Mouse (Mus musculus) c-Kit-positive CD71-positive TER-119-positive erythroid progenitor cells, embryonic 14.5 days (primary cell): ENCODE data around the gene Cept1.
A peak's percentile ranks its signal among the peaks of the same experiment; 100 is the strongest.
"Not testable (repeated sequence)": the region's sequence is repeated elsewhere in the genome, so short reads cannot be mapped to it uniquely, and the experiment has no call there.

ENCODE experiments used
- DNase-seq: peaks from one replicate; pipeline ENCODE4 v3.0.0-alpha.2; 2013; ENCODE audit warnings: low spot score

The Cept1 gene

GRCm38 (mm10) chr3:106547171-106547923, at the start of gene Cept1, which contains the start of gene Dram2:
TSS of gene Cept1 (minus strand) at chr3:106547802.
TSS of gene Dram2 (plus strand) at chr3:106547798.
- peak; percentile 91 for DNase-seq

- not testable (repeated sequence) for DNase-seq
These were observed 46.0 kb upstream of the Cept1 start for GRCm38 (mm10) chr3:106593631-106594030.

- no peak for DNase-seq
These were observed 31.7 kb upstream of the Cept1 start for GRCm38 (mm10) chr3:106579296-106579695.

DNA sequence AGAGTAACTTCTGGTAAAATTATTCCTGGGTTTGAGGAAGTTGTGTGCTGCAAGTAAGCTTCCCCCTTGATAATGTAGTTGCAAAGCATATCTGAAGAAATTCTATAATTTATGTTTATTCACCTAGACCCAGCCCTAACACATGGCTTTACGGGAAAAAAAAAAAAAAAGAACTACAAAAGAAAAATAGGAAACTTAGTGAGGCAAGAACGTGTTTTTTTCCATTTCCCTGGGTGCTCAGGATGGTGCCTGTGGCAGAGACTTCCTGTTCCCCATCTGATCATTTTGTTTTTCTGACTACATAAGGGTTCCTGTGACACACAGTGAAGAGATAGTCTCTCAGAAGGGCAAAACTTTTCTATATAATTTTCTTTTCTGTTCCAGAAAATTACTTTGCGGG, 25.6 kb upstream of the Cept1 start:
- no peak for DNase-seq

DNA sequence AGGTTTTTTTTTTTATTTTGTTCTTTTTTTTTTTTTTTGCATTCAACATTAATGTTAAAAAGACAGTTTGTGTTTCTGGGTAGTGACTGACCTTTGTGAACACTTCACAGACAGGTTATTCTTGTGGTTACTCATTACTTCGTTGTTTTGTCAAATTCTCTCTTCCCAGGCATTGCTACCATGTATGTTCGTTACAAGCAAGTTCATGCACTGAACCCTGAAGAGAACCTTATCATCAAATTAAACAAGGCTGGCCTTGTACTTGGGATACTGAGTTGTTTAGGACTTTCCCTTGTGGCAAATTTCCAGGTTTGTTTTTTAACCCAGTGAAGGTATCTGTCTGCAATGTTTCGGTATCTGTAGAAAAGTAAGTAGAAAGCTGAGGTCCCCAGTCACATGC, 18.3 kb upstream of the Cept1 start:
- DNase-seq = no peak

GRCm38 (mm10) chr3:106558271-106558670, 10.7 kb upstream of the Cept1 start:
- DNase-seq = no peak

GRCm38 (mm10) chr3:106555743-106556250, 8.2 kb upstream of the Cept1 start:
- no peak for DNase-seq

- no peak for DNase-seq
These were observed 5.8 kb upstream of the Cept1 start for GRCm38 (mm10) chr3:106553411-106553810.

- no peak for DNase-seq
These were observed 1.4 kb upstream of the Cept1 start for GRCm38 (mm10) chr3:106548971-106549370.

DNA sequence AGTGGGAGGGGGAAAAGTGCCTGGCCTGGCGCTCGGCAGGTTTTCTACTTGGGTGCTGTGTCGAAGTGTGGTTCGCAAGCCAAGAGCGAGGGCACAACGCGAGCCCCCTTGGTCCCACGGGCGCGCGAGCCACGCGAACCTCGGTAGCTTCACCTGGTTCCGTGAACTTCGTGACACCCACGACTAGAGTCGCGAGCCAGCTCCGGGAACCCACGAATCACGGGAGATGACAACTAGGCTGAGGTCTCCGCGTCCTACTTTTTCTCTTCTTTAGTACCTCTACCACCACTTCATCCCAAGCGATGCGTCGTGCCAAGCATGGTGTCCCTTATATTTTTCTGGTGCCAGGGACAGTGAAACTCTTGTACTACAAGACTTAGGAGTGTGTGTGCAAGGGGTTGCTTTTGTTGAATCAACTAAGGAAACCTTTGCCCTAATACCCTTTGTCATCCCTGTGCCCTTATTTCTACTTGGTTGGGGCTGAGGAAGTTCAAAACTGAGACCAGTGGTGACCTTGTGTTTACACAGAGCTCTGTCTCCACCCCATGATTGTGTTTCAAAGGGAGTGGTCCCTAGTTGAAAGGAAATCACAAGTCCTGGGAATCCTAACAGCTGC, 430 bp upstream of the Cept1 start:
- DNase-seq = no peak

GRCm38 (mm10) chr3:106544721-106545316, 2.8 kb downstream of the Cept1 start:
- DNase-seq = no peak

DNA sequence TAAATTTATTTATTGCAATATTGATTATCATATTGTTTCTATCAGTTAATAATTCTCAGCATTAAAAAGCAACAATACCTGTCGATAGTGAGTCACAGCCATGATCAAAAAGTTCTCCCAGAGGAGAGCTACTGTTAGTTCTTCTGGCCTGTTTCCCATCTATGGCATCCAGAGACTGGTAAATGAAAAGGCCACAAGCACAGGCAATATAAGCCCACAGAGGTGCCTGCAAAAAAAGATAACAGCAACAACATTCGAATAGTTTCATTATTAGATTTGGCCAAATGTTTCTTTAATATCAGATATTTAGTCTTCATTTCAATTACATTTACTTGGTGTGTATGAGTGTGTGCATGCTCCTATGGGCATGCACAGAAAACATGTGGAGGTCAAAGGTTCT, 14.3 kb downstream of the Cept1 start:
- no peak for DNase-seq

- no peak for DNase-seq
These were observed 19.6 kb downstream of the Cept1 start for GRCm38 (mm10) chr3:106528032-106528431.

DNA sequence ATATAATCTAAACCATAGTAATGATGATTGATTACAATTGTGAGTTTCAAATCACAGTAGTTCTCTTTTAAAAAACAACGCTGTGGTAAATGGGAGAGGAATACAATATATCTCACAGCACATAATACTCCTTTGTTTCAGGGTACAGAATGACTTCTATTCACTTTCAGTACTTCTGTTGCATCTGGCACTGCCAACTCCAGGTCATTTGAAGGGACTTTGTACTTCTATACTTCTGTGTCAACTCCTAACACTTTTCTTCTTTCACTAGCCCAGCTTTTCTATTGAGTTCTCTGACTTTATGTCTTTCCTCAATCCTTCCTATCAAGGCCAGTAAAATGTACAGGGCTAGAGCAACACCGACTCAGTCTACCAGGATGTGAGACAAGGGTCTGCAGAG, 21.2 kb downstream of the Cept1 start:
- DNase-seq = no peak

DNA sequence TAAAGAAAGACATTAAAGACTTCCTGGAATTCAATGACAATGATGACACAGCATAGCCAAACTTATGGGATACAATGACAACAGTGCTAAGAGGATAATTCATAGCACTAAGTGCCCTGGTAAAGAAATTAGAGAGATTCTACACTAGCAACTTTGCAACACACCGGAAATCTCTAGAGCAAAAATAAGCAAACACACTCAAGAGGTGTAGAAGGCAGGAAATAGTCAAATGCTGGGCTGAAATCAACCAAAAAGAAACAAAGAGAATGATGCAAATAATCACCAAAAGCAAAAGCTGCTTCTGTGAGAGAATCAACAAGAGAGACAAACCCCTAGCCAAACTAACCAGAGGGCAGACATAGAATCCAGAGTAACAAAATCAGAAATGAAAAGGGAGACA, 24.9 kb downstream of the Cept1 start:
- DNase-seq = no peak

DNA sequence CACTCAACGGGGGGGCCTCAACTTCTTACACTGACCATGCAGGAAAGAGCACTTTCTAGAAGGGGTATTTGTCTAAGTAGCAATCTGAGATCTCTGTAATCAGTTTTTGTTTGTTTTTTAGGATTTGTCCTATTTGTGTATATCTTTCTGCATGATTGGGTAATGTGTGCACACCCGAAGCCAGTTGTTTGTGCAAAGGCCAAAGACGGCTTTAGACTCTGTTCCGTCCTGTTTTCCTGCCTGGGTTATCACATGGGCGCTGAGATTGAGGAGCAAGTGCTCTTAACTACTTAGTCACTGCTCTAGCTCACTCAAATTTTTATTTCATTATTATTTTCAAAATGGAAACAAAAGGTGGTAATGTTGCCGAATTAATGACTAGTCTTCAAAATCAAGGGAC, 32.6 kb downstream of the Cept1 start:
- DNase-seq = no peak

DNA sequence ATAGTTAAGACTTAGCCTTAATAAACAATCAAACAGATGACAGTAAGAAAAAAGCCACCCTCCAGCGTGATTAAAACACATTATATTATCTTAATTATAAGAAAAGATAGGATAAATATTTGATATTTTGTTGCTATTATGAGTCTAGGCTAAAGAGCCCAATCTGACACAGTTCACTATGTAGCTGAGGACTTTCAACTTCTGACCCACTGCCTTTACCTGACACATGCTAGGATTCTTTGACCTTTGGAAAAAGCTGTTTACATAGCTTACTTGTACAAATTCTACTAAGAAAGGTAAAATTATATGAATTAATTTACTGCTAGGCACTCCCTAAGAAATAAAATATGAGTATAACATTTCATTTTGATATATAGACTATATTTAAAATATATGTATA, 36.9 kb downstream of the Cept1 start:
- no peak for DNase-seq

DNA sequence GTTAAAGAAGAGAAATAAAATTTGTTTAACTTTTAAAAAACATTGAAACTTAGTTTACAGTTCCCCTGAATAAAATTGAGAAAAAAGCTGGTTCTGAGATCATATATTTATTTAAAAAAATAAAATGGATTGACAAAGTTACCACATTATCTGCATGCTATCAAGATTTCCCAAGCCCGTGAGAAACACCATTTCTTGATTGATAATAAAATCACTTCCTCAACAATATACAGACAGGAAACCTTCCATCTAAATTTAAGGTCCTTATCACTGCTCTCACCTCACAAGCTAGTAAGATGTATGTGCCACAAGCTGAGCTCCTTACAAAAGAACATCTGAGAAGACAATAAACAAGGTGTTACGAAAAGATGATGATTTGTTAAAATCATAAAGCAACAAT, 44.7 kb downstream of the Cept1 start:
- no peak for DNase-seq

GRCm38 (mm10) chr3:106500510-106500909, 47.1 kb downstream of the Cept1 start:
- DNase-seq = no peak

DNA sequence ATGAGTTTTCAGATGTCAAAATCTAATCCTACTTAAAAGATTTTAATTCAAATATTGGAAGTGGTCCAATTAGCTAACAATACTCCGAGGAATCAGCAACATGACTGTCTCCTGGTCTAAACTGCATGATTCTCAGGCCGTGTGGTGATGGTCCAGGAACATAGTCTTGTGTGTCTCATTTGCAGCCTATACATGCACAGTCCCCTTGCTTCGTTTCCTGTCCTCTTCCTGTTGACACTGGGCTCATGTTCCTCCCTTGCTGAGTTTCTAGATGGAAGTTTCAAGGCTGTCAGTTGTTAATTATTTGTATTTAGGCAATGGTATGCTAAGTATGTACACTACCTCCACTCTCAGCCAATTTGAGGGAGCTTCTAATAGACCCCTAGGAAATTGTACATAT, 50.6 kb downstream of the Cept1 start:
- DNase-seq = no peak

DNA sequence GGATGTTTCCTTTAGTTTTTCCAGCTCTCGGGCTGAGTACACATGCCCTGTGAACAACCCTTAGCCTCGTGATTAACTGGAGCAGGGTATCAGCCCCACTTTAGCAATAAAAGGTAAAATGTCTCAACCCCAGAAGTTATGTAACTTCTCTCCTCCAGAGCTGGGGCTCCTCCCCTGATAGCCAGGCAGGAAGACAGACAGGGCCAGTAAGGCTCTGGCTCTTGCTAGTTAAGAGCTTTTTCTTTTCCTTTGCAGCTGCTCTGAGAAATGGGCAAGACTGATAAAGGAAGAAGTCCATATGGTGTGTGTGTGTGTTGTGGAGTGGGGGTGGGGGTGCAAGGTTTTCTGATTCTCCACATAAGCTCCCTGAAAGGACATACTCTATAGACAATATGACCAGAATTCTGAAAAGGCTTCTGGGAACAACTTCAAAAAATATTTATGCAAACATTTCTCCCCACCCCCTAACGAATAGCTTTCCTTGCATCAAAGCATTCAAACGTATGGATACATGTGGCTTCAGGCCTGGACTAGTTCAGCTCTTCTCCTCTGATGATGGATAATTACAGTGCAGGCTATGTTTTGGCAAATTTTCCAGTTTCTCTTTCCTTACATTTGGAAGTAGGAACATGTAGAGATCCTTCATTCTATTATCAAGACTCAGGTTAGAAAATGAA, 51.4 kb downstream of the Cept1 start:
- peak; percentile 37 for DNase-seq

DNA sequence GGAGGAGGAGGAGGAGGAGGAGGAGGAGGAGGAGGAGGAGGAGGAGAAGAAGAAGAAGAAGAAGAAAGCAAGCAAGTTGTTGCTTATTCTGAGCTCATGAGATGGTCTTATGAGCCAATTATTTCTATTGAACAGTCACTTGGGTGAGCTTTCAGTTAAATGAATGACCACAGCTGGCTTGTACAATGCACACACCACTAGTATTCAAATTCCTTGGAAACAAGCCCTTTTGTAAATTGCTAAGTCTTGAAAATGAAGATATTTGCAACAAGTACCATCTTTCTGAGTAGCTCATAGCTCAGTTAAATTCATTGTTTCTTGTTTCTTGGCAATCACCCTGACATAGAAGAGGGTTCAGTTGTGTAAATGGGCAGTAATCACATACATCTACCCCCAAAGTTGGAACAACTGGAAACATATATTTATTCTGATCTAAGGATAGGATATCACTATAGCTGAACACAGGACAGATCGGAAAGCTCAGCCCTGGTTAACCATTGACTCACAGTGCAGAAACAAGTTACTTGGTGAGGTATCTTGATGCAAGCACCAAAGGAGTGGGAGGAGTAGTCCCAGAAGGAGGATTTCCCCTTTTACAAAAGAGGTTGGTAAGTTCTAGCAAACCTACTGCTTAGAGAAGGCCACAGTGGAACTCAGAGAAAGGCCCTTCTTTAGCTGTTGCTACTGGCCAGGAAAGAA, 52.1 kb downstream of the Cept1 start:
- no peak for DNase-seq
